Mouse (Mus musculus): Measurements from ENCODE around the gene Sf1. TPM values are rescaled to one million over a fixed set of nuclear protein-coding genes. Genes with fewer than 3 reads are reported as not detected.

The Sf1 gene
- polyA plus RNA-seq (2015; fragmentation: Nextera tagmentation; extraction: Ambion mirVana), result 57.7 and 73.4 TPM in 2 replicates

GRCm38 (mm10) chr19:6363411-6364240 lies at the start of gene Sf1:
Gene Sf1 (plus strand): TSS chr19:6363690.

DNA sequence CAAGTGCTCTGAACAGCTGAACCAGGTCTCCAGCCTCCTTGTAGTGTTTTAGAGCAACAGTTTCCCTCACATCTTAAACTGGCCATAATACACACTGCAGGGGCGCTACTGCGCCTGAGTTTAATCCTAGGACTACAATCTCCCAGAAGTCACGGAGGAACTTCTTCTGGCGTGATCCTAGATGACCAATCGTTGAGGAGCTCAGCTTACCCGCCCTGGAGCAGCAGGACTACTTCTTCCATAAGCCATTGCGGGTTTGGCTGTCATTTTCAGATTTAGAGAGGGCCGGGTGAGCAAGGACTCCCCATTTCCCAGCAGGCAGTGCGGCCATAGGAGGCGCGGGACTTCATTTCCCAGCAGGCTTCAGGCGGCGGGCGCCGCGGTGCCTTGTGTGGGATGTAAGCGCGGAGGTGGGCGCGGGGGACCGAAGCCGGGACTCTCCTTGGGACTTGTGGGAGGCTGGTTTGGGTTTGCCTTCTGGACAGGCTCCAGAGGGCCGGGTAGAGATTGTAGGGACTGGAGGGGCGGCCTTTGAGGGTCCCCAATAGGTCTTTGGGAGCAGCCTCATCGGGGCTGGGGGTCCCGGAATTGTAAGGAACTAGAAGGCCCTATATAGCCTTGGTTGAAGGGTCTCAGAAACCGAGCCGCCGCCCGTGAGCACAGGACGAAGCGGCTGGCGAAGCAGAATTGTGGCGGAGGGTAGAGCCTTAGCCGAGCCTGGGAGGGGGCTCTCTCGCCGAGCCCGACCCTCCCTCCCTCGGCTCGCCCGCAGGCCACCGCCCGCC lies 28.6 kb upstream of the Sf1 start, which contains the start of gene Men1:
TSS of gene Men1 (plus strand) at position 307 of the 785 bp plus-strand sequence.

DNA sequence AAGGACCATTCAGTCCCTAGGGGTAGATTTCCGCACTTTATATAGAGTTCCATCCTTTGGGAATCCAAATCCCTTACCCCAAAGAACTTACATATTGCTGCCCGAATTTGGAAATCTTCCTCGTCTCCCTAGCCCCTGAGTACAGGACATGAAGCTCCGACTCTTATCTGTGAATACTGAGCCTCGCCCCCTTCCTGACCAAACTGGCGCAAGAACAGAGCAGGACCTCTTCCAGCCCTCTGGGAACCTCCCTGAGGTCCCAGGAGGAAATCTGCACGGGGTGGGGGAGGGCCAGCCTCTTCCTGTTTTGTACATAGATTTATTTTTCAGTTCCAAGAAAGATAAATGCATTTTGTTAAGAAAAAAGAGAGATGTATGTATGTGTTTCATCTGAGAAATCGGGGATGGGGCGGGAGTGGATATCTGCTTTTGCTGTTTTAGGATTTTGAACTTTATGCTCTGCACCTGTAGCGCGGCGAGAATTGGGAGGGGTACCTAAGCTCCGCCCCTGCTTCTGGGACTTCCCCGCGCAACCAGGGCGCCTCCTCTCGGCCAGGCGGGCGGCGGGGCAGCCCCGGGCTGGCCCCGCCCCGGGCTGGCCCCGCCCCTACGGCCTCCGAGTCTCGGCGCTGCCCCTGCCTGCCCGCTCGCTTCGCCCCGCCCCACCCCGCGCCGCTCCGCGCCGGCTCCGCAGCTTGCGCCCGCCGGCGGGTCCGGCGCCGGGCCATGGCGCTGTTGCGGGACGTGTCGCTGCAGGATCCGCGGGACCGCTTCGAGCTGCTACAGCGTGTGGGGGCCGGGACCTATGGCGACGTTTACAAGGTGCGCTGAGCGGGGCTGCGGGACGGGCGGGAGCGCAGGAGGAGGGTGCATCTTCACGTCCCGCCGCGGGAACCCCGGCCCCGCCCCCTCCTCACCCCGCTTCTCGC lies 22.7 kb upstream of the Sf1 start, which contains the start of gene Map4k2:
TSS of gene Map4k2 (plus strand) at position 612 of the 929 bp plus-strand sequence.

DNA sequence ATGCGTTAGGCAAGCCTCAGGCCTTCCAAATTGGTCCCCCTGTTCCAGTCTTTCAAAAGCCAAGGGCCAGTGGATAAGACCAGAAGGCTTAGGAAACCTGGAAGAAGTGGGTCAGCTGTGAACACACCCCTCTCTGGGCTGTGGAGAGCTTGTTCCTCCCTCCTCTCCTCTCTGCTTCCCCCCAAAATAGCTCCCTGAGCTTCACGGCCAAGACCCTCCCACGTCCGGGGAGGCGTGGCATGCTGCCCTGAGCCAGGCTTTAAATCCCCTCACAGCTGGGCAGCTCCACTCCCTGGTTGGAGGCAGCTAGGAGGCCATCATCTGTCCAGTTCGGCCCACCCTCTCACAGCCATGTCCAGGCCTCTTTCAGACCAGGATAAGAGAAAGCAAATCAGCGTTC lies 20.6 kb downstream of the Sf1 start, which contains the start of gene Pygm:
TSS of gene Pygm (plus strand) at position 272 of the 400 bp plus-strand sequence.

GRCm38 (mm10) chr19:6399285-6400095 lies 36.0 kb downstream of the Sf1 start, which contains the start of gene Rasgrp2:
Gene Rasgrp2 (plus strand): TSS chr19:6399340.

GRCm38 (mm10) chr19:6418233-6418879 lies 54.9 kb downstream of the Sf1 start, which contains the start of gene Nrxn2:
Gene Nrxn2 (plus strand): TSS chr19:6418731.

Small RNA genes within 50 kb of the gene (microRNA-seq; reads per million reads assigned to microRNA genes)
- not detected for gene Mir6989 (ENCODE audit: borderline replicate concordance, insufficient number of aligned reads)

Other genes starting within 250 kb of the Sf1 start
- gene Sac3d1, start 245.0 kb upstream of the Sf1 start, polyA plus RNA-seq (2015; fragmentation: Nextera tagmentation; extraction: Ambion mirVana), result 28.5 and 29.2 TPM in 2 replicates
- 21.4 and 22.6 TPM in 2 replicates for gene Snx15, start 235.4 kb upstream of the Sf1 start, polyA plus RNA-seq (2015; fragmentation: Nextera tagmentation; extraction: Ambion mirVana)
- 0.47 and 0.60 TPM in 2 replicates for gene Batf2, start 222.7 kb upstream of the Sf1 start, polyA plus RNA-seq (2015; fragmentation: Nextera tagmentation; extraction: Ambion mirVana)
- 101 and 106 TPM in 2 replicates for gene Arl2, start 222.1 kb upstream of the Sf1 start, polyA plus RNA-seq (2015; fragmentation: Nextera tagmentation; extraction: Ambion mirVana)
- 0.46 and 0.73 TPM in 2 replicates for gene Majin, start 179.3 kb upstream of the Sf1 start, polyA plus RNA-seq (2015; fragmentation: Nextera tagmentation; extraction: Ambion mirVana)
- 148 and 158 TPM in 2 replicates for gene Gpha2, start 137.3 kb upstream of the Sf1 start, polyA plus RNA-seq (2015; fragmentation: Nextera tagmentation; extraction: Ambion mirVana)
- 41.5 and 44.1 TPM in 2 replicates for gene Ppp2r5b, start 127.8 kb upstream of the Sf1 start, polyA plus RNA-seq (2015; fragmentation: Nextera tagmentation; extraction: Ambion mirVana)
- gene Atg2a, start 122.0 kb upstream of the Sf1 start, polyA plus RNA-seq (2015; fragmentation: Nextera tagmentation; extraction: Ambion mirVana), result 5.9 and 10.4 TPM in 2 replicates
- 54.1 and 63.1 TPM in 2 replicates for gene Ehd1, start 87.0 kb upstream of the Sf1 start, polyA plus RNA-seq (2015; fragmentation: Nextera tagmentation; extraction: Ambion mirVana)
- gene Cdc42bpg, start 57.2 kb upstream of the Sf1 start, polyA plus RNA-seq (2015; fragmentation: Nextera tagmentation; extraction: Ambion mirVana), result 0.41 and 0.68 TPM in 2 replicates
- 30.4 and 42.3 TPM in 2 replicates for gene Men1, start 28.7 kb upstream of the Sf1 start, polyA plus RNA-seq (2015; fragmentation: Nextera tagmentation; extraction: Ambion mirVana)
- gene Map4k2, start 22.6 kb upstream of the Sf1 start, polyA plus RNA-seq (2015; fragmentation: Nextera tagmentation; extraction: Ambion mirVana), result 9.9 and 12.8 TPM in 2 replicates
- gene Pygm, start 20.7 kb downstream of the Sf1 start, polyA plus RNA-seq (2015; fragmentation: Nextera tagmentation; extraction: Ambion mirVana), result 31.1 and 68.3 TPM in 2 replicates
- 51.9 and 104 TPM in 2 replicates for gene Rasgrp2, start 35.6 kb downstream of the Sf1 start, polyA plus RNA-seq (2015; fragmentation: Nextera tagmentation; extraction: Ambion mirVana)
- gene Nrxn2, start 55.0 kb downstream of the Sf1 start, polyA plus RNA-seq (2015; fragmentation: Nextera tagmentation; extraction: Ambion mirVana), result 5.9 and 8.9 TPM in 2 replicates
- 0.14 TPM in 1 of 2 replicates, not detected in the other for gene Slc22a12, start 179.3 kb downstream of the Sf1 start, polyA plus RNA-seq (2015; fragmentation: Nextera tagmentation; extraction: Ambion mirVana)

Data from adrenal gland, postnatal 0 days (tissue).